Mouse (Mus musculus): ENCODE data around the gene Cep350.

DNA sequence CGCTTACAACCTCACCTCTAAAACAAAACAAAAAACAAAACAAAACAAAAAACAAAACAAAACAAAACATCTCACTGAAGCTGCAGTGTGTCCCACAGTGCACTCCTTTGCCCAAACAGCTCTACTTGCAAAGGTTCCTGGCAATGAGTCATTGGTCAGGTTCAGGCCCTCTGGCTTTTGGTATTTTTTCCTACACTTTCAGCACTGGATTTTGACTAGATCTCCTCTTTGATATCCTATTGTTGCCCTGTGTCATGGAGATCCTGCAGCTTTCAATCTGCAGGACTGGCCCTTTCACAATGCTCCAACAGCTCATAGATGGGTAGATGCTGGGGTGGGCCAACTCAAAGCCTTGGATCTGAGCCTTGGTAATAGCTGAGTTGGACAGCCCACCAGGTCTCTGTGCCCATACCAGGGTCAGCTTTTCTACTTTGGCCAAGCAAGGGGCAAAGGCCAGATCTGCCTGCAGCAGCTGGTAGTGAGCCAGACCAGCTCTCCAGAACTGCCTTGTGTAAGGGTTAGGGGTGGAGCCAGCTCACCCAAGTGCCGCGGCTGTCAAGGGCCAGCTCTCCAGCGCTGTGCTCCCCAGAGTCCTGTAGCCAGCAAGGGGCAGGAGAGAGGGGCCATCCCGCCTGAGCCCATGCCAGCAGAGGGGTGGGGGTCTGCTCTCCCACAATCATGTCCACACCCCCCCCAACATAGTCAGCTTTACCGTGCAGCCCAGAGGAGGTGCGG lies 30.3 kb upstream of the Cep350 start:
- TF ChIP-seq CTCF (conservative IDR thresholded peaks at IDR 0.05; ENCODE audit: low read length), result no peak
- no peak for TF ChIP-seq NANOG (IDR thresholded peaks at IDR 0.05; ENCODE audit: borderline replicate concordance, low read length)
- TF ChIP-seq POU5F1 (IDR thresholded peaks at IDR 0.05; ENCODE audit: borderline replicate concordance, low read length), result no peak
